Mouse (Mus musculus) C2C12 (cell line): Measurements from ENCODE around the gene Rundc1. TPM values are rescaled to one million over a fixed set of nuclear protein-coding genes. Genes with fewer than 3 reads are reported as not detected.

Experiments used
- H3K27me3 ChIP-seq: one replicate; pipeline ENCODE4 v1.6.1; 2011; ENCODE audit not compliant: control insufficient read depth, insufficient read depth, insufficient read length
- H3K36me3 ChIP-seq: one replicate; pipeline ENCODE4 v1.6.1; 2011; ENCODE audit not compliant: control insufficient read depth, insufficient read depth
- H3K4me3 ChIP-seq: one replicate; pipeline ENCODE4 v1.5.1; 2011; ENCODE audit warnings: mild to moderate bottlenecking, control low read depth; ENCODE audit not compliant: poor library complexity, insufficient read depth, severe bottlenecking
- H3K79me2 ChIP-seq: one replicate; pipeline ENCODE4 v1.6.1; 2011; ENCODE audit not compliant: control insufficient read depth, insufficient read depth
- H3K79me3 ChIP-seq: one replicate; pipeline ENCODE4 v1.6.1; 2011; ENCODE audit warnings: low read depth, control low read depth
- H3ac ChIP-seq: one replicate; pipeline ENCODE3; 2011; ENCODE audit warnings: low read depth; ENCODE audit not compliant: control insufficient read depth, insufficient read length
- CEBPB ChIP-seq: IDR thresholded peaks from one replicate; pipeline ENCODE4 v1.6.1; 2011; ENCODE audit warnings: low read depth, mild to moderate bottlenecking, control low read depth, moderate library complexity
- CTCF ChIP-seq: IDR thresholded peaks from one replicate; pipeline ENCODE4 v1.5.1; 2011; ENCODE audit not compliant: control insufficient read depth, insufficient read depth, insufficient read length
- FOSL1 ChIP-seq: IDR thresholded peaks from one replicate; pipeline ENCODE4 v1.8.0; 2011; ENCODE audit warnings: mild to moderate bottlenecking, low read length; ENCODE audit not compliant: poor library complexity, insufficient read depth, severe bottlenecking
- MAX ChIP-seq: IDR thresholded peaks from one replicate; pipeline ENCODE4 v1.6.1; 2011; ENCODE audit warnings: mild to moderate bottlenecking, control low read depth
- MYOD1 ChIP-seq: IDR thresholded peaks from one replicate; pipeline ENCODE4 v1.6.1; 2011; ENCODE audit warnings: low read depth; ENCODE audit not compliant: control insufficient read depth, insufficient read length
- MYOG ChIP-seq: IDR thresholded peaks from one replicate; pipeline ENCODE4 v1.6.1; 2011; ENCODE audit not compliant: control insufficient read depth, insufficient read length; ENCODE audit errors: extremely low read depth
- USF1 ChIP-seq: IDR thresholded peaks from one replicate; pipeline ENCODE4 v1.6.1; 2011; ENCODE audit warnings: low read depth, mild to moderate bottlenecking, control low read depth, moderate library complexity
- polyA plus RNA-seq: library from polyadenylated mRNA; unstranded; fragments of >200 nt; fragmentation: generic; extraction: Trizol; gene quantifications from one replicate; pipeline ENCODE4 v1.2.1, GENCODE M21; 2012; ENCODE audit warnings: missing spikeins

Rundc1 gene
- polyA plus RNA-seq, 1 experiment, result 10.4 TPM

DNA sequence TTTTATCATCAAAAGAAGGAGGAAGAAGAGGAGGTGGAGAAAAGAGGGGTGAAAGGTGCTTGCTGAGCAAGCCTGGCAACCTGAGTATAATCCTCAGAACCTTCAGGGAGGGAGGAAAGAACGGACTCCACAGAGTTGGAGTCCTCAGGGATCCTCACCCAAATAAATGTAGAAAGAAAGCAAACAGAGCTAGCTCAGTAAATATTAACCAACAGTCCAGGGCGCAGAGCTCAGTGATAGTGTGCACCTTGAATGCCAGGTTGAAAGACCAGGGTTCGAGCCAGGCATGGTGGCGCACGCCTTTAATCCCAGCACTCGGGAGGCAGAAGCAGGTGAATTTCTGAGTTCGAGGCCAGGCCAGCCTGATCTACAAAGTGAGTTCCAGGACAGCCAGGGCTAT lies 30.7 kb downstream of the Rundc1 start:
- no peak overlapping the region for H3K4me3 ChIP-seq
- H3ac ChIP-seq, result no peak overlapping the region
- TF ChIP-seq MAX (no peak), CEBPB (no peak), MYOG (no peak), FOSL1 (no peak), MYOD1 (no peak)
- H3K79me3 ChIP-seq, result peaks cover 6% of the 10 kb centered on the region
- peaks cover 41% of the 10 kb centered on the region for H3K36me3 ChIP-seq
- no peaks in the 10 kb centered on the region for H3K27me3 ChIP-seq
- H3K79me2 ChIP-seq, result peaks cover 35% of the 10 kb centered on the region

DNA sequence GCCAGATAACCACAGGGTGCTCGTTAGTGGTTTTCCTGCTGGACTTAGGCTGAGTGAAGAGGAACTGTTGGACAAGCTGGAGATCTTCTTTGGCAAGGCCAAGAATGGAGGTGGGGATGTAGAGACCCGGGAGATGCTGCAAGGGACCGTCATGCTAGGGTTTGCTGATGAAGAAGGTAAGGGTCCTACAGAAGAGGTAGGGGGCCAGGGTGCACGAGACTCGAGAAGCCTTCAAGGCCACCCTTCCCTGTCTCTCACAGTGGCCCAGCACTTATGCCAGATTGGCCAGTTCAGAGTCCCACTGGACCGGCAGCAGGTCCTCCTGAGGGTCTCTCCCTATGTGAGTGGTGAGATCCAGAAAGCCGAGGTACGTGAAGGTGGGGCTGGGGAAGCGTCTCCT lies 32.7 kb downstream of the Rundc1 start:
- H3K36me3 ChIP-seq, result peaks cover 59% of the 10 kb centered on the region

DNA sequence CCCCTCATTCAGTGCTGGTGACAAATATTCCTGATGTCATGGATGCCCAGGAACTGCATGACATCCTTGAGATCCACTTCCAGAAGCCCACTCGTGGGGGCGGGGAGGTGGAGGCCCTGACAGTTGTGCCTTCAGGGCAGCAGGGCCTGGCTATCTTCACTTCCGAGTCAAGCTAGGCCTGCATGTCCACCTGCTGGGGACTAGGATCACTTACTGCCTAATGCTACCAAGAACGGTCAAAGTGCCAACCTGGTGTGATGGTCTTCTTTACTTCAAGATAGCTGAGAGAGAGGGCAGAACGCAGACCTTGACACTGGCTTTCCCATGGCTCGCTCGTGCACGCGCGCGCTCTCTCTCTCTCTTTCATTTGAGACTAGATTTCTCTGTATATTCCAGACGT lies 33.3 kb downstream of the Rundc1 start:
- TF ChIP-seq CEBPB (no peak), MYOD1 (no peak), MAX (no peak), FOSL1 (no peak), CTCF (no peak), MYOG (no peak), USF1 (no peak)
- H3K27me3 ChIP-seq, result no peaks in the 10 kb centered on the region
- no peak overlapping the region for H3ac ChIP-seq
- peaks cover 26% of the 10 kb centered on the region for H3K79me2 ChIP-seq
- peaks cover 62% of the 10 kb centered on the region for H3K36me3 ChIP-seq
- peaks cover 2% of the 10 kb centered on the region for H3K79me3 ChIP-seq
- H3K4me3 ChIP-seq, result no peak overlapping the region

More for the DNA sequence above, 32.7 kb downstream of the Rundc1 start:
- Histone ChIP-seq H3ac (no peak overlapping the region), H3K4me3 (no peak overlapping the region), H3K27me3 (no peaks in the 10 kb centered on the region), H3K79me3 (peaks cover 5% of the 10 kb centered on the region), H3K79me2 (peaks cover 24% of the 10 kb centered on the region)
- TF ChIP-seq MYOG (no peak), CTCF (no peak), MYOD1 (no peak), FOSL1 (no peak), MAX (no peak), USF1 (no peak), CEBPB (no peak)

DNA sequence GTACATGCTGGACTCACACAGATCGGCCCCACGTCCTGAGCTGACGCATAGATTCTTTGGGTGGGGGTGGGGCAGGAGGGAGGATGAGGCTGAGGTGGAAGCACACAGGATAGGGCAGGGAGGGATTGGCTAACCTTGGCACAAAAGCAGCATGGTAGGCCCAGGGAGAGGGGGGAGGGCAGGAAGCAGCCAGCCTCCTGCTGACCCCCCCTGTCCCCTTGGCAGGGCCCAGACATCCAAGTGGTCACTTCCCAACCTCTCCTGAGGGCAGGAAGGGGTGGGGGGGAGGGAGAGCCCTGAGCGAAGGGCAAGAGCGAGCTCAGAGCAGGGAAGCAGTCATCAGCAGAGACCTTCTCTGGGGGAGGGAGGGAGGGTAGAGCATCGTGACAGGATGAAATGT lies 34.8 kb downstream of the Rundc1 start:
- no peak overlapping the region for H3K4me3 ChIP-seq
- no peaks in the 10 kb centered on the region for H3K27me3 ChIP-seq
- H3K36me3 ChIP-seq, result peaks cover 59% of the 10 kb centered on the region

DNA sequence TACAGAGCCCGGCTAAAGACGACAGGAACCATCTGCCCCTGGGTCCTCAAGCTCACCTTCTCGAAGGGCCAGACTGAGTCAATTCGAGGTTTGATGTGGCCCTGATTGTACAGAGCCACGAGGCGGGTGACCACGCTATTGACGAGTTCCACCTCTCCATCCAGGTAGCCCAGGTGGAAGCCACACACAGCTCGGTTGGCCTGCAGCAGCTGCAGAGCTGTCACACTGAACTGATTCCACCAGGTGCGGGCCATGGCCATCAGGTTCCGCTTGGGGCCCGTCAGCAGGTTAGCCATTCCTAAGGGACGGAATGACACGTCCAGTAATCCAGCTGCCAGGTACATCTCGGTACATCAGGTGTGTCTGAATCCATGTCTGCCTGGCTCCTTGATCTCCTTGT lies 35.4 kb downstream of the Rundc1 start:
- Histone ChIP-seq H3ac (no peak overlapping the region), H3K79me2 (peaks cover 35% of the 10 kb centered on the region), H3K4me3 (no peak overlapping the region), H3K27me3 (no peaks in the 10 kb centered on the region), H3K36me3 (peaks cover 59% of the 10 kb centered on the region), H3K79me3 (peaks cover 6% of the 10 kb centered on the region)
- TF ChIP-seq CEBPB (no peak), MYOD1 (no peak), CTCF (no peak), USF1 (no peak), FOSL1 (no peak), MYOG (no peak)

More for the DNA sequence above, 34.8 kb downstream of the Rundc1 start:
- TF ChIP-seq CEBPB, result no peak
- no peak for TF ChIP-seq MYOG
- TF ChIP-seq MYOD1, result no peak
- H3ac ChIP-seq, result no peak overlapping the region
- H3K79me3 ChIP-seq, result peaks cover 6% of the 10 kb centered on the region
- peaks cover 34% of the 10 kb centered on the region for H3K79me2 ChIP-seq

DNA sequence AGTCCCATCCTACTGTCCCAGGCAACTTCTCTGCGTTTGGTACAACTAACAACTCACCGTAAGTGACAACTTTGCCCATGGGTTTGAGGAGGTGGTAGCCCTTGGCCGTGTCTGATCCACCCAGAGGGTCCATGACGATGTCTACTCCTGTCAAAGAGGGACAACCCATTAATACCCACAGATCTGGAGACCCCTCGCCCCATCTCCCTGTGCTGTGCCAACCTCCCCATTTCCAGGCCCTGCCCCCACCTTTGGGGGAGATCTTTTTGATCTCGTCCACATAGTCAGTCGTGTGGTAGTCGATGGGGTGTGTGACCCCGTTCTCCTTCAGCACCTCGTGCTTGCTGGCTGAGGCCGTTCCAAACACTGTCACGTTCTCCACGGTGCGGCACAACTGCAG lies 37.3 kb downstream of the Rundc1 start:
- Histone ChIP-seq H3K4me3 (no peak overlapping the region), H3K36me3 (peaks cover 54% of the 10 kb centered on the region), H3K79me3 (peaks cover 6% of the 10 kb centered on the region), H3K79me2 (peaks cover 32% of the 10 kb centered on the region), H3ac (no peak overlapping the region), H3K27me3 (no peaks in the 10 kb centered on the region)
- TF ChIP-seq MAX (no peak), FOSL1 (no peak), CEBPB (no peak), CTCF (no peak), USF1 (no peak), MYOG (no peak), MYOD1 (no peak)
